Mouse (Mus musculus) MEL (cell line): ENCODE data around the gene C130032M10Rik.

Experiments used
- CTCF ChIP-seq, 3 experiments: IDR thresholded peaks in 2 of 3; conservative IDR thresholded peaks in 1 of 3; 2 replicates each; pipeline ENCODE4 v1.5.1; 2011 to 2012; ENCODE audit warnings: low read length in 3 of 3, low read depth in 2 of 3, mild to moderate bottlenecking in 2 of 3, improper control_type of control experiment in 1 of 3, inconsistent platforms in 1 of 3, mixed read lengths in 1 of 3, moderate library complexity in 1 of 3; ENCODE audit not compliant: control insufficient read depth in 1 of 3, insufficient read depth in 1 of 3, poor library complexity in 1 of 3, severe bottlenecking in 1 of 3
- E2F4 ChIP-seq: IDR thresholded peaks from 2 replicates; pipeline ENCODE4 v1.6.1; 2011; ENCODE audit warnings: low read depth, low read length, improper control_type of control experiment, borderline replicate concordance
- EP300 ChIP-seq, 2 experiments: IDR thresholded peaks; 2 replicates each; pipeline ENCODE4 v1.6.1; 2011; ENCODE audit warnings: improper control_type of control experiment in 2 of 2, low read length in 2 of 2, low read depth in 1 of 2, mild to moderate bottlenecking in 1 of 2
- HCFC1 ChIP-seq: IDR thresholded peaks from 2 replicates; pipeline ENCODE4 v1.6.1; 2012; ENCODE audit warnings: low read depth, mild to moderate bottlenecking, inconsistent platforms, low read length, improper control_type of control experiment, moderate library complexity
- MAX ChIP-seq: IDR thresholded peaks from 2 replicates; pipeline ENCODE4 v1.6.1; 2011; ENCODE audit warnings: low read length, improper control_type of control experiment
- NELFE ChIP-seq: IDR thresholded peaks from 2 replicates; pipeline ENCODE4 v1.6.1; 2011; ENCODE audit warnings: low read depth, low read length, improper control_type of control experiment
- POLR2A ChIP-seq, 2 experiments: IDR thresholded peaks; 2 replicates each; pipeline ENCODE4 v1.6.1; 2011 to 2012; ENCODE audit warnings: low read length in 2 of 2, mild to moderate bottlenecking in 2 of 2, control low read depth in 1 of 2, improper control_type of control experiment in 1 of 2, low read depth in 1 of 2, moderate library complexity in 1 of 2; ENCODE audit not compliant: control insufficient read depth in 1 of 2, insufficient read depth in 1 of 2, poor library complexity in 1 of 2
- SIN3A ChIP-seq: IDR thresholded peaks from 2 replicates; pipeline ENCODE4 v1.6.1; 2012; ENCODE audit warnings: low read length, improper control_type of control experiment, inconsistent platforms
- USF2 ChIP-seq, 2 experiments: IDR thresholded peaks; 2 replicates each; pipeline ENCODE4 v1.6.1; 2011 to 2012; ENCODE audit warnings: improper control_type of control experiment in 2 of 2, low read length in 2 of 2, borderline replicate concordance in 1 of 2, inconsistent platforms in 1 of 2, low read depth in 1 of 2, mild to moderate bottlenecking in 1 of 2; ENCODE audit not compliant: insufficient read depth in 1 of 2

DNA sequence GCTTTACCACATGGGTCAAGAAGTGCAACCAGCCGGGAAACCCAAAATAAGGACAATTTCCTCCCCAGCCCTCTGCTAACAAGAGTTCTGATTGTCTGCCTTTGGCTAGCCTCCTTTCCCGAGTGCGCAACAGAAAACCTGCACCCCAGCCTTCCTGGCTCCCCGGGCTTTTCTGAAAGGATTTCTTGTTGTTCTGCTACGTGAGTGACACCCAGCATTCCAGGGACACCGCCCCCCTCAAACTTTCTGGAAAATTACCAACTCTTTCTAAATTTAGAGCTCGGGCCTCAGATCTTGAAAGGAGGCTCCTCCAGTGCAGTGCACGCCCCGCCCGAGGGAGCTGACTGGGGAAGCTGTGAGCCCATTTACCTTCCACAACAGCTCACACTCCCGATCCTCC is at the start of gene C130032M10Rik:
- no peak for TF ChIP-seq CTCF (IDR thresholded peaks at IDR 0.05 in 2 of 3, conservative IDR thresholded peaks at IDR 0.05 in 1 of 3; ENCODE audit: control insufficient read depth in 1 of 3, insufficient read depth in 1 of 3, low read depth in 2 of 3, low read length in 3 of 3, poor library complexity in 1 of 3, severe bottlenecking in 1 of 3)
- no peak for TF ChIP-seq USF2 (IDR thresholded peaks at IDR 0.05; ENCODE audit: borderline replicate concordance in 1 of 2, insufficient read depth in 1 of 2, low read depth in 1 of 2, low read length in 2 of 2)
- TF ChIP-seq POLR2A (IDR thresholded peaks at IDR 0.05; ENCODE audit: control insufficient read depth in 1 of 2, insufficient read depth in 1 of 2, low read depth in 1 of 2, low read length in 2 of 2, poor library complexity in 1 of 2) = no peak
- no peak for TF ChIP-seq HCFC1
- TF ChIP-seq EP300 (IDR thresholded peaks at IDR 0.05; ENCODE audit: low read depth in 1 of 2, low read length in 2 of 2) = no peak
- TF ChIP-seq E2F4 = no peak
- no peak for TF ChIP-seq SIN3A
- no peak for TF ChIP-seq MAX
- no peak for TF ChIP-seq NELFE
